Mouse (Mus musculus) forelimb bud, embryonic 11.5 days (tissue): ENCODE measurements around the gene Adgrl2.

ENCODE experiments used
- DNase-seq: peaks from one replicate; pipeline ENCODE4 v3.0.0-alpha.2; 2012; ENCODE audit warnings: low read depth, low spot score

Gene Adgrl2

GRCm38 (mm10) chr3:148977124-148977529 lies 13.2 kb downstream of the Adgrl2 start:
- DNase-seq: no peak

GRCm38 (mm10) chr3:148971893-148972596 lies 18.3 kb downstream of the Adgrl2 start:
- DNase-seq: no peak

- no peak for DNase-seq
Observed at GRCm38 (mm10) chr3:148964991-148965605, 25.3 kb downstream of the Adgrl2 start.

GRCm38 (mm10) chr3:148963381-148964044 lies 26.8 kb downstream of the Adgrl2 start:
- DNase-seq: no peak

- DNase-seq: no peak
Observed at GRCm38 (mm10) chr3:148961611-148962010, 28.7 kb downstream of the Adgrl2 start.

- DNase-seq: no peak
Observed at GRCm38 (mm10) chr3:148960751-148961289, 29.5 kb downstream of the Adgrl2 start.

- DNase-seq: no peak
Observed at GRCm38 (mm10) chr3:148960215-148960614, 30.1 kb downstream of the Adgrl2 start.

- no peak for DNase-seq
Observed at GRCm38 (mm10) chr3:148959327-148960025, 30.9 kb downstream of the Adgrl2 start.

GRCm38 (mm10) chr3:148958714-148959113 lies 31.6 kb downstream of the Adgrl2 start:
- no peak for DNase-seq

GRCm38 (mm10) chr3:148958185-148958584 lies 32.2 kb downstream of the Adgrl2 start:
- DNase-seq: no peak

GRCm38 (mm10) chr3:148956887-148957286 lies 33.5 kb downstream of the Adgrl2 start:
- no peak for DNase-seq

GRCm38 (mm10) chr3:148949796-148950195 lies 40.6 kb downstream of the Adgrl2 start:
- DNase-seq: no peak

GRCm38 (mm10) chr3:148947805-148948405 lies 42.5 kb downstream of the Adgrl2 start:
- DNase-seq: no peak

GRCm38 (mm10) chr3:148947266-148947665 lies 43.1 kb downstream of the Adgrl2 start:
- no peak for DNase-seq

GRCm38 (mm10) chr3:148945534-148945933 lies 44.8 kb downstream of the Adgrl2 start:
- no peak for DNase-seq

GRCm38 (mm10) chr3:148939457-148939856 lies 50.9 kb downstream of the Adgrl2 start:
- DNase-seq: no peak

- no peak for DNase-seq
Observed at GRCm38 (mm10) chr3:148935056-148935455, 55.3 kb downstream of the Adgrl2 start.

- no peak for DNase-seq
Observed at GRCm38 (mm10) chr3:148934279-148934678, 56.1 kb downstream of the Adgrl2 start.

GRCm38 (mm10) chr3:148933160-148933559 lies 57.2 kb downstream of the Adgrl2 start:
- DNase-seq: no peak

GRCm38 (mm10) chr3:148930913-148931312 lies 59.4 kb downstream of the Adgrl2 start:
- DNase-seq: no peak

GRCm38 (mm10) chr3:148926330-148926729 lies 64.0 kb downstream of the Adgrl2 start:
- no peak for DNase-seq
